Mouse (Mus musculus): ENCODE measurements around the gene Smcp. TPM values are rescaled to one million over a fixed set of nuclear protein-coding genes. Genes with fewer than 3 reads are reported as not detected.

The Smcp gene
- polyA plus RNA-seq, 1 experiment = 1.3 TPM

GRCm38 (mm10) chr3:92534411-92534810, 54.4 kb downstream of the Smcp start, which contains the start of gene 2310046K23Rik:
2310046K23Rik (minus strand) TSS chr3:92534511.
- H3K4me1 ChIP-seq (replicated peaks; ENCODE audit: control insufficient read depth, insufficient read depth, low read length) = no peaks in the 10 kb centered on the region
- no peak for DNase-seq
- no peaks in the 10 kb centered on the region for H3K36me3 ChIP-seq (ENCODE audit: control insufficient read depth, insufficient read depth, low read length)
- TF ChIP-seq CTCF (IDR thresholded peaks at IDR 0.05; ENCODE audit: borderline replicate concordance, control insufficient read depth, extremely low read depth, insufficient read depth, low read length, poor library complexity) (no peak), POLR2A (IDR thresholded peaks at IDR 0.05; ENCODE audit: control insufficient read depth, extremely low read depth, insufficient read depth, low read length, poor library complexity) (no peak)
- no peaks in the 10 kb centered on the region for H3K27me3 ChIP-seq (ENCODE audit: control insufficient read depth, insufficient read depth, low read length)
- no peak within 1 kb of the TSS for H3K27ac ChIP-seq (ENCODE audit: control insufficient read depth, insufficient read depth, low read length)
- no peak within 1 kb of the TSS for H3K4me3 ChIP-seq (ENCODE audit: control insufficient read depth, insufficient read depth, low read length)
- 93% methylated on average over 3 of the region's 3 CpGs for WGBS

Other genes starting within 250 kb of the Smcp start
- 0.73 and 2.9 TPM in 2 replicates for gene Sprr2d, start 249.9 kb downstream of the Smcp start, polyA plus RNA-seq (2012; rRNA removed)
- gene Sprr2e, start 236.9 kb downstream of the Smcp start, polyA plus RNA-seq (2012; rRNA removed) = 0.32 and 1.4 TPM in 2 replicates
- 0.52 and 0.93 TPM in 2 replicates for gene Sprr2f, start 223.8 kb downstream of the Smcp start, polyA plus RNA-seq (2012; rRNA removed)
- 0.15 TPM in 1 of 2 replicates, not detected in the other for gene Sprr2h, start 203.3 kb downstream of the Smcp start, polyA plus RNA-seq (2012; rRNA removed)
- gene Sprr2i, start 181.0 kb downstream of the Smcp start, polyA plus RNA-seq (2012; rRNA removed) = 1.8 TPM in 2 replicates
- gene Sprr2j-ps, start 170.9 kb downstream of the Smcp start, polyA plus RNA-seq (2012; rRNA removed) = 0.22 and 0.34 TPM in 2 replicates
- gene Gm9774, start 159.6 kb downstream of the Smcp start, polyA plus RNA-seq (2012; rRNA removed) = 9.9 and 12.4 TPM in 2 replicates
- gene Sprr2k, start 156.4 kb downstream of the Smcp start, polyA plus RNA-seq (2012; rRNA removed) = not detected in 2 replicates
- gene Sprr1b, start 150.2 kb downstream of the Smcp start, polyA plus RNA-seq (2012; rRNA removed) = 2.2 and 2.5 TPM in 2 replicates
- 0.14 and 0.51 TPM in 2 replicates for gene Sprr3, start 130.3 kb downstream of the Smcp start, polyA plus RNA-seq (2012; rRNA removed)
- 30.1 and 34.5 TPM in 2 replicates for gene Sprr1a, start 103.1 kb downstream of the Smcp start, polyA plus RNA-seq (2012; rRNA removed)
- not detected in 2 replicates for gene Sprr4, start 88.5 kb downstream of the Smcp start, polyA plus RNA-seq (2012; rRNA removed)
- 0.82 and 1.9 TPM in 2 replicates for gene 2310046K23Rik, start 54.5 kb downstream of the Smcp start, polyA plus RNA-seq (2012; rRNA removed)
- 0.26 and 0.28 TPM in 2 replicates for gene Ivl, start 15.3 kb downstream of the Smcp start, polyA plus RNA-seq (2012; rRNA removed)
- 0.22 TPM in 1 of 2 replicates, not detected in the other for gene 2210017I01Rik, start 18.5 kb upstream of the Smcp start, polyA plus RNA-seq (2012; rRNA removed)
- gene Lce6a, start 32.7 kb upstream of the Smcp start, polyA plus RNA-seq (2012; rRNA removed) = not detected in 2 replicates
- gene Lce1a1, start 59.3 kb upstream of the Smcp start, polyA plus RNA-seq (2012; rRNA removed) = 0.42 and 0.85 TPM in 2 replicates
- 0.54 and 1.1 TPM in 2 replicates for gene Lce1b, start 67.9 kb upstream of the Smcp start, polyA plus RNA-seq (2012; rRNA removed)
- 0.47 and 1.00 TPM in 2 replicates for gene Lce1a2, start 81.3 kb upstream of the Smcp start, polyA plus RNA-seq (2012; rRNA removed)
- 0.20 TPM in 2 replicates for gene Lce1c, start 90.2 kb upstream of the Smcp start, polyA plus RNA-seq (2012; rRNA removed)
- 0.37 and 0.96 TPM in 2 replicates for gene Lce1d, start 98.2 kb upstream of the Smcp start, polyA plus RNA-seq (2012; rRNA removed)
- 0.31 and 0.48 TPM in 2 replicates for gene Lce1e, start 120.1 kb upstream of the Smcp start, polyA plus RNA-seq (2012; rRNA removed)
- 0.26 and 0.73 TPM in 2 replicates for gene Lce1f, start 131.4 kb upstream of the Smcp start, polyA plus RNA-seq (2012; rRNA removed)
- not detected in 2 replicates for gene Gm38119, start 150.1 kb upstream of the Smcp start, polyA plus RNA-seq (2012; rRNA removed)
- gene Lce1g, start 163.3 kb upstream of the Smcp start, polyA plus RNA-seq (2012; rRNA removed) = 0.26 TPM in 1 of 2 replicates, not detected in the other
- 0.27 TPM in 1 of 2 replicates, not detected in the other for gene Lce1h, start 176.1 kb upstream of the Smcp start, polyA plus RNA-seq (2012; rRNA removed)
- gene Lce1i, start 189.9 kb upstream of the Smcp start, polyA plus RNA-seq (2012; rRNA removed) = 0.27 TPM in 1 of 2 replicates, not detected in the other
- gene Lce1j, start 201.5 kb upstream of the Smcp start, polyA plus RNA-seq (2012; rRNA removed) = 0.66 and 1.3 TPM in 2 replicates
- 0.35 TPM in 1 of 2 replicates, not detected in the other for gene Lce1k, start 218.9 kb upstream of the Smcp start, polyA plus RNA-seq (2012; rRNA removed)
- gene Kprp, start 238.2 kb upstream of the Smcp start, polyA plus RNA-seq (2012; rRNA removed) = 0.38 and 0.40 TPM in 2 replicates

All from thymus, adult 2 months (tissue).